Mouse (Mus musculus) right cerebral cortex, postnatal 4 days (tissue): ENCODE measurements around the gene Neu1.
A peak's percentile ranks its signal among the peaks of the same experiment; 100 is the strongest.
"Not testable (repeated sequence)": the region's sequence is repeated elsewhere in the genome, so short reads cannot be mapped to it uniquely, and the experiment has no call there.

Source experiments
- DNase-seq: peaks from one replicate; pipeline ENCODE4 v3.0.0-alpha.2; 2022

Gene Neu1

GRCm38 (mm10) chr17:34931061-34931734, at the start of gene Neu1:
Gene Neu1, plus strand, starts transcription at chr17:34931253.
- DNase-seq: peak; percentile 96

GRCm38 (mm10) chr17:34881683-34882310, 49.3 kb upstream of the Neu1 start, which contains the start of gene Gm20547:
Gene Gm20547, minus strand, starts transcription at chr17:34882042.
- no peak for DNase-seq

- DNase-seq: no peak
Measured at GRCm38 (mm10) chr17:34883332-34883731, 47.7 kb upstream of the Neu1 start.

GRCm38 (mm10) chr17:34884704-34885103, 46.3 kb upstream of the Neu1 start:
- DNase-seq: no peak

GRCm38 (mm10) chr17:34885615-34886014, 45.4 kb upstream of the Neu1 start:
- no peak for DNase-seq

- no peak for DNase-seq
Measured at GRCm38 (mm10) chr17:34887942-34888341, 43.1 kb upstream of the Neu1 start.

- no peak for DNase-seq
Measured at GRCm38 (mm10) chr17:34890074-34890743, 40.8 kb upstream of the Neu1 start.

GRCm38 (mm10) chr17:34891377-34891776, 39.7 kb upstream of the Neu1 start:
- DNase-seq: no peak

- no peak for DNase-seq
Measured at GRCm38 (mm10) chr17:34893072-34893824, 37.8 kb upstream of the Neu1 start.

- DNase-seq: peak; percentile 98
Measured at GRCm38 (mm10) chr17:34894074-34894597, 36.9 kb upstream of the Neu1 start.

- peak; percentile 66 for DNase-seq
Measured at GRCm38 (mm10) chr17:34894801-34895530, 36.1 kb upstream of the Neu1 start.

- no peak for DNase-seq
Measured at GRCm38 (mm10) chr17:34895724-34896123, 35.3 kb upstream of the Neu1 start.

GRCm38 (mm10) chr17:34896366-34896765, 34.7 kb upstream of the Neu1 start:
- no peak for DNase-seq

- peak; percentile 64 for DNase-seq
Measured at GRCm38 (mm10) chr17:34897373-34898159, 33.5 kb upstream of the Neu1 start.

- peak; percentile 83 for DNase-seq
Measured at GRCm38 (mm10) chr17:34898160-34898586, 32.9 kb upstream of the Neu1 start, which contains the start of the genes C2 and Ehmt2. Gene C2, minus strand, starts transcription at chr17:34898265. Gene Ehmt2, plus strand, starts transcription at chr17:34898469.

GRCm38 (mm10) chr17:34898706-34899052, 32.4 kb upstream of the Neu1 start:
- DNase-seq: peak; percentile 60

- DNase-seq: peak; percentile 44
Measured at GRCm38 (mm10) chr17:34899053-34899889, 31.8 kb upstream of the Neu1 start.

GRCm38 (mm10) chr17:34899890-34900243, 31.2 kb upstream of the Neu1 start:
- DNase-seq: no peak

- not testable (repeated sequence) for DNase-seq
Measured at GRCm38 (mm10) chr17:34900826-34901225, 30.2 kb upstream of the Neu1 start.

GRCm38 (mm10) chr17:34901948-34902347, 29.1 kb upstream of the Neu1 start:
- not testable (repeated sequence) for DNase-seq
